Mouse (Mus musculus) adrenal gland, postnatal 36 days (tissue): ENCODE results near the gene Camk2n1. TPM values are rescaled to one million over a fixed set of nuclear protein-coding genes. Genes with fewer than 3 reads are reported as not detected.

ENCODE experiments used
- DNase-seq, 2 experiments: peaks; one replicate each; pipeline ENCODE4 v3.0.0; 2021; ENCODE audit warnings: mixed read lengths in 1 of 2
- long read RNA-seq, 2 experiments: library from polyadenylated mRNA; stranded (forward); transcript quantifications; one replicate each; pipeline ENCODE4 v2.0.0; 2021; ENCODE audit warnings: borderline sequencing depth in 2 of 2
- total RNA-seq, 2 experiments: library from RNA; stranded (reverse); gene quantifications; 2 replicates each; pipeline ENCODE4 v1.2.3; 2021

The Camk2n1 gene
- total RNA-seq: 10 to 100 TPM; 25.2 to 25.7 TPM
- long read RNA-seq, experiment 1, full-length matches to known transcripts: 28 of 39 reads
- long read RNA-seq, experiment 1, partial matches to known transcripts: 0 of 39 reads
- long read RNA-seq, experiment 1, other reads (novel, unspliced or antisense): 11 of 39 reads
- long read RNA-seq, experiment 2, full-length matches to known transcripts: 8 of 10 reads
- long read RNA-seq, experiment 2, partial matches to known transcripts: 0 of 10 reads
- long read RNA-seq, experiment 2, other reads (novel, unspliced or antisense): 2 of 10 reads

DNA sequence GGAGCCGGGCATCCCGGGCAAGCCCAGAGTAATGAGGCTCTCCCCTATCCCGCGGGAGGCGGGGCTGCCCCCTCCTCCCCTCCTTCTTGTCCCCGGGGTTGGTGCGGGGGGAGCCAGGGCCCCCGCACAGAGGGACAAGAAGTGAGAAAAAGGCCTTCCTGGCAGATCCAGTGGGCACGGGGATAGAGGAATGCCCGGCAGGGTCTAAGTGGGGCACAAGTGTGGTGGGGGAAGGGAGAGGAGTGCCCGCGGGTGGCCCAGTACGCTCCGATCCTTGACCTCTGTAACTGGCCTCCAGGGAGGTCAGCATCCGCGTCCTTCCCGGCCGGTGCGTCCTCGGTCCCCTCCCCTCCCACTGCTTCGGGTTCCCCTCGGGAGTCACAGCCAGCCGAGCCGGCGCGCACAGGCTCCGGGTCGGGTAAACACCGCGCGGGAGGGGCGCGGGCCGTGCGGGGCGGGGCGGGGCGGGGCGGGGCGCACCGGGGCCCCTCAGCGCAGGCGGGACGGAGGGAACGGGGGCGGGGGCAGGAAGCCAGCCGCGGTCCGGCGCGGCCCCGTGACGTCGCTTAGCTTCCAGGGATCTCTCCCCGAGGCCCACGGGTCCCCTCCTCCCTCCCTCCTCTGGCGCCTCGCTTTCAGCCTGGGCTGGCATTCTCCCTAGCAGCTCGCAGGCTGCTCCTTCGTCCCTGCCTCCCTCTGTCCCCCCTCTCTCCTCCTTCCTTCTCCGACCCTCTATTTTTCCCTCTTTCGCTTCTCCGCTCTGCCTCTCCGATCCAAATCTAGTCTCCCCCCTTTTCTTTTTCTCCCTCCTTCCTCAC, at the start of gene Camk2n1:
TSS of gene Camk2n1 (plus strand) at position 562 of the 818 bp plus-strand sequence.
- DNase-seq: peak; percentile 90 to 93

DNA sequence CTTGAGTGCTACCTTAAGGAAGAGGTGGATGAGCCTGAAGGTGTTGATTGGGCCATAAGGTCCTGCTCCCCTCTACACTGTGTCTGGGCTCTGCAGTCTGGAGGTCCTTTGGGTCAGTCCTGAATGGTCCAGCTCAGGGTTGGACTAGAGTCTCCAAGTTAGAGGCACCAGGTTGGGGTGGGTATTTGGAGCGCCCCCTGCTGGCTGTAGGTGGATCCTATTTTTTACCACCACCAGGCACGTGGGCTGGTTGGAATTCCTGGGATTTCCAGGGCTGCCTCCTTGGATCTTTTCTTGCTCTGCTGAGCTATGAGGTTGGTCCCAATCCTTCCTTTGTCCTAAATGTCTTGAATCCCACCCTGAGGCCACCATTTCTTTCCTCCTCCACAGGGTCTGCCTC, 49.3 kb upstream of the Camk2n1 start:
- peak; percentile 72 to 76 for DNase-seq

DNA sequence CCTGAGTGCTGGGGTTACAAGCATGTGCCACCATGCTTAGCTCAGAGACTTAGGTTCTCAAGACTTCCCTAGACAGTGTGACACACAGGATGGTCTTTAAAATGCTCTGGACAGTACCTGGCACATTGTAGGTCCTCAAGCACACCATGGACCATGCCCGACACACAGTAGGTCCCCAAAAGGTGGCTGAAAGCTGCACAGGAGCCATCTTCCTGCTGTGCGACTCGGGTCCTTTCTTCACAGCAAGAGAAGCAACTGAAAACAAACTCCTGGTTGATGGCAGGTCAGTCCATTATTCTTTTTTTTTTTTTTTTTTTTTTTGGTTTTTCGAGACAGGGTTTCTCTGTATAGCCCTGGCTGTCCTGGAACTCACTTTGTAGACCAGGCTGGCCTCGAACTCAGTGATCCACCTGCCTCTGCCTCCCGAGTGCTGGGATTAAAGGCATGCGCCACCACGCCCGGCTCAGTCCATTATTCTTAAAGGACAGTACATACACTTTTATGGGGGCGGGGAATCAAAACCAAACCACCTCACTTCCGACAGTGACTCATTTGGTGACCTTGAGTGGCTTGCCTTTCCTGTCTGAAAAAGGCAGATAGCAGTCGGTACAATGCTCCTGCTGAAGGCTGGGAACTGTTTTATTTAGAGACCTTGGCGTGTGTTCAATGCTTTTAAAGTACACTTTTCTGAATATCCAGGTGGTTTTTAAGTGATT, 46.5 kb upstream of the Camk2n1 start:
- peak; percentile 74 to 75 for DNase-seq

DNA sequence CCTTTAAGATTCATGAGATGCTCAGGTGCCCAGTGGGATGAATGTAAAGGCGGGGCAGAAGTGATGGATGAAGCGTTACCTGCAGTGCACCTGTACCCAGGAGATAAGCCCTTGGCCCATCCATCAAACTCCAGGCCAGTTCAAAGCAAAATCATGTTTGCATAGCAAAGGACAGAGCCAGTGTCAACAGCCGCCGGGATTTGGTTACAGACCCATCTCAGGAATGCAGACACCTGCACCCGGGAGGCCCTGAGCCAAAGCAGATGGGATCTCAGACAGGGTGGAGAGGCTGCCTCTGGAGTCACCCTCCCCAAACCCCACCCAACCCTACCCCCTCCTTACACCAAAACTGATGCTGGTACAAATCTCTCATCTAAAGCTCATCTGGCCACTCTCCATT, 43.1 kb upstream of the Camk2n1 start:
- DNase-seq: no peak

GRCm38 (mm10) chr4:138411504-138412121, 42.5 kb upstream of the Camk2n1 start:
- DNase-seq: no peak

GRCm38 (mm10) chr4:138414725-138415124, 39.4 kb upstream of the Camk2n1 start:
- peak; percentile 19 to 34 for DNase-seq

DNA sequence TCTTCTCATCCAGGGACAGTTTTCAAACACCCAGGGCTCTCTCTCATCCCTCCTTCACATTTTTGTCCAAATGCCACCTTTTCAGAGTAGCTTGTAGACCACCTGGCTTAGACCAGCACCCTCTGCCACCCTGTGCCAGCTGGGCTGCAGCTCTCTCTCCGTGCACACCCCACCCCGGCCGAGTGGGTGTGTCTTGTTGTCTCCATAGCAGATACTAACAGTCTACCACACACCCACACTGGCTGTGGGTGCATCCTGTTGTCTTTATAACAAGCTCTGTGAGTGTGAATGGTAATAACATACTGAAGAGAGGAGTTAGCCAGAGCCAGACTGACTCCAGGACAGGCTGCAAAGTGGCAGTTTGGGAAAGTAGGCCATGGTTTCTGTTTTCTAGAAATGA, 38.1 kb upstream of the Camk2n1 start:
- DNase-seq: no peak

DNA sequence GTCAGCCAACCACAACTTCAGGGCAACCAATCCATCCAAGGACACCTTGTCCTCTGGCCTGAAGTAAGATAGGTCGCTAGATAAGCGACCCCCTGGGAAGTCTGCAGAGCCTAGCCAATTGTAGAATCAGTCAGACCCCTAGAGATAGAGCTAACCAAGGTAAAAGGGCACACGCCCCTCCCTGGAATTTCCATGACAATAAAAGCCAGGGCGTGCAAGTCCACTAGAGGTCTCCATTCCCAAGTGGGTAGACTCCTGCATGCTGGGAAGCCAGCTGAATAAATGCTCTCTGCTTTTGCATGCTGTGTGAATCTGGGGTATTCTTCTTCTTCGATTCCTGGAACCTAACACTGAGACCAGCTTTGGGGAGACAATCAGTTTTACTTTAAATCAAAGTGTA, 37.7 kb upstream of the Camk2n1 start:
- no peak for DNase-seq

DNA sequence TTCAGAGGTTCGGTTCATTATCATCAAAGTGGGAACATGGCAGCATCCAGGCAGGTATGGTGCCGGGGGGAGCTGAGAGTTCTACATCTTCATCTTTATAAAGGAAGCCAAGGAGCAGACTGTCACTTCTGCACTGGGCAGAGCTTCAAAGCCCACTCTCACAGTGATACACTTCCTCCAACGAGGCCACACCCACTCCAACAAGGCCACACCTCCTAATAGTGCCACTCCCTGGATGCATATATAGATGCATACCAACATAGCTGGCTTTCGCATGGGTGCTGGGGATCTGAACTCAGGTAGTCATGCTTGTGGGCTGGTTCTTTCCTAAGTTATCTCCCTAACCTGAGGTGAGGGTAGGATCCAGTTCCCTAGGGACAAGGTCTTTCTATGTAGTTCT, 36.2 kb upstream of the Camk2n1 start:
- DNase-seq: no peak

- no peak for DNase-seq
Measured at GRCm38 (mm10) chr4:138418340-138418957, 35.7 kb upstream of the Camk2n1 start.

GRCm38 (mm10) chr4:138425028-138425427, 29.1 kb upstream of the Camk2n1 start:
- DNase-seq: peak; percentile 28 to 41

DNA sequence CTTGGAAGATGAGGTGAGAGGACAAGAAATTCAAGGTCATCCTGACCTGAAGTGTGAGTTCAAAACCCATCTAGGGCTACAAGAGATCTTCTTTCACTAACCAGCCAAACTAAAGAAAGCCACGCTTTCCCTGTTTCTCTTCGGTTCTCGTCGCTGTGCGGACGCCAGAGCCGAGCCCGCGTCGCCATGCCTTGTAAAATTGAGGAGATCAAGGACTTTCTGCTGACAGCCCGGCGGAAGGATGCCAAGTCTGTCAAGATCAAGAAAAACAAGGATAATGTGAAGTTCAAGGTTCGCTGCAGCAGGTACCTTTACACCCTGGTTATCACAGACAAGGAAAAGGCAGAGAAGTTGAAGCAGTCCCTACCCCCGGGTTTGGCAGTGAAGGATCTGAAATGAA, 28.5 kb upstream of the Camk2n1 start:
- peak; percentile 43 to 61 for DNase-seq

GRCm38 (mm10) chr4:138426778-138427705, 27.1 kb upstream of the Camk2n1 start:
- DNase-seq: peak; percentile 89 to 90

GRCm38 (mm10) chr4:138429778-138430177, 24.3 kb upstream of the Camk2n1 start:
- DNase-seq: peak; percentile 55 to 67

- DNase-seq: no peak
Measured at GRCm38 (mm10) chr4:138431340-138431739, 22.8 kb upstream of the Camk2n1 start.

GRCm38 (mm10) chr4:138434347-138435316, 19.5 kb upstream of the Camk2n1 start, which contains the start of gene Mul1:
Gene Mul1 (plus strand): TSS chr4:138434671.
- peak; percentile 97 for DNase-seq

DNA sequence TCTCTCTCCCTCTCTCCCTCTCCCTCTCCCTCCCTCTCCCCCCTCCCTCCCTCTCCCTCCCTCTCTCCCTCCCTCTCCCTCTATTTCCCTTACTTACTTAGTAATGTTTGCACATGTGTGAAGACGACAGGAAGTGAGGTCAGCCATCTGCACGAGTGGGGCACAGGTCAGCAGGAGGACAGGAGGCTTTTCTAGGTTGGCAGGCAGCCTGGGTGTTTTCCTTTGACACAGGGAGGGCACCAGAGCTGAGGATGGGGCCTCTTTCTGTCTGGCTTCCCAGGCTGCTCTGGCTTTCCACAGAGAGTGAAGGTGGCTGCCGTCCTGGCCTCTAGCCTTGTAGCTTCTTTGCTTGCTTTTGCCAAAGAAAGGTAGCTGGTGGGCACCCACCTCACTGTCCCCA, 14.1 kb upstream of the Camk2n1 start:
- DNase-seq: no peak

DNA sequence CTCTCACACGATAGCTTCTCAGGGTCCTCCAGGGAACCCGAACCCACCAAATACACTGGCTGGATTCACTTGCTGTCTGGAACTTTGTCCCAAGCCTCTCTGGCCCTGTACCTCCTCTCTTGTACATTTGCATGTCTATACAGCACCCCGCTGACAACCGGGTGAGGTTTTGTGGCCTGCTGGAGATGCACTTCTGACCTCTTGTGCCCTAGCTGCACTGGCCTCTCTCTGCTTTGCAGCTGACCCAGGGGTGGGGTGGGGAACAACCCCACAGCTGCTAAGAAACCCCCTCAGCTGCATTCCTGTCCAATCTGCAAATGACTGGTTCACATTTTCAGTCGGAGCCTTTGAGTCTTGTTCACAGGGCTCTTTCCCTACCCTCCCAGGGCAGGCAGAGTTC, 9.2 kb upstream of the Camk2n1 start:
- DNase-seq: no peak

DNA sequence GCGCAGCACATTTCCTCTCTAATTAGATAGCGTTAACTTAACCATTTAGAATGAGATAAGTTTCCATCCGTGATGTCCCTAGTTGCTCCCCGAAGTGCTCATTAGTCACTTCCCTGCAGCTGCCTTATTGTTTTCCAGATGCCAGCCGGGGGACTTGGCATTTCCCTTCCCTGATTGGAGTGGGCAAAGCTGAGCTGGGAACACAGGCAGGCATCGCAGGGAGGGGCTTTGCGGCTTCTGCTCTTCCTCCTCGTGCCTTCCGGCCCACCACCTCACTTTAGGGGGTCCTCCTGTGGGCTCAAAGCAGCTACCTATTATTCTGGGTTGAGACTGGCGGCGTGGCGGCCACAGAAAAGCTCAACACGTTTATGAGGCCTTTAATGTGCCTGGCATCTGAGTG, 7.1 kb upstream of the Camk2n1 start:
- no peak for DNase-seq
